Mouse (Mus musculus): ENCODE measurements around the gene Apba2. TPM values are rescaled to one million over a fixed set of nuclear protein-coding genes. Genes with fewer than 3 reads are reported as not detected.
A peak's percentile ranks its signal among the peaks of the same experiment; 100 is the strongest.

The Apba2 gene
- total RNA-seq, 2 experiments from 2014 or later = 249 to 253 TPM

GRCm38 (mm10) chr7:64694937-64695336, 193.4 kb downstream of the Apba2 start:
- no peak for DNase-seq (ENCODE audit: low spot score in 2 of 2)
- intact Hi-C loops (cut with DNase I) = no loop called here

- intact Hi-C loops (cut with DNase I) = no loop called here
- peak in 1 of 2 experiments; percentile 39 for DNase-seq (ENCODE audit: low spot score in 2 of 2)
Observed at GRCm38 (mm10) chr7:64696521-64697281, 195.2 kb downstream of the Apba2 start.

- no peak for DNase-seq (ENCODE audit: low spot score in 2 of 2)
- intact Hi-C loops (cut with DNase I) = no loop called here
Observed at GRCm38 (mm10) chr7:64697791-64698337, 196.4 kb downstream of the Apba2 start.

- intact Hi-C loops (cut with DNase I) = no loop called here
- no peak for DNase-seq (ENCODE audit: low spot score in 2 of 2)
Observed at GRCm38 (mm10) chr7:64704060-64704595, 202.6 kb downstream of the Apba2 start.

GRCm38 (mm10) chr7:64708176-64708575, 206.7 kb downstream of the Apba2 start:
- DNase-seq (ENCODE audit: low spot score in 2 of 2) = no peak
- intact Hi-C loops (cut with DNase I) = no loop called here

- no peak for DNase-seq (ENCODE audit: low spot score in 2 of 2)
- intact Hi-C loops (cut with DNase I) = no loop called here
Observed at GRCm38 (mm10) chr7:64709520-64710262, 208.2 kb downstream of the Apba2 start.

GRCm38 (mm10) chr7:64716286-64716685, 214.8 kb downstream of the Apba2 start:
- intact Hi-C loops (cut with DNase I) = no loop called here
- no peak for DNase-seq (ENCODE audit: low spot score in 2 of 2)

- no peak for DNase-seq (ENCODE audit: low spot score in 2 of 2)
- intact Hi-C loops (cut with DNase I) = no loop called here
Observed at GRCm38 (mm10) chr7:64723313-64723712, 221.8 kb downstream of the Apba2 start.

GRCm38 (mm10) chr7:64724409-64724808, 222.9 kb downstream of the Apba2 start:
- intact Hi-C loops (cut with DNase I) = no loop called here
- no peak for DNase-seq (ENCODE audit: low spot score in 2 of 2)

- intact Hi-C loops (cut with DNase I) = loop anchor here (5.0 kb wide), 1 partner anchor 224 kb away; the partner anchor contains the start of gene Apba2
- DNase-seq (ENCODE audit: low spot score in 2 of 2) = no peak
Observed at GRCm38 (mm10) chr7:64725967-64726695, 224.6 kb downstream of the Apba2 start.

- intact Hi-C loops (cut with DNase I) = loop anchor here (5.0 kb wide), 1 partner anchor 226 kb away; the partner anchor contains the start of gene Apba2
- peak in 1 of 2 experiments; percentile 51 for DNase-seq (ENCODE audit: low spot score in 2 of 2)
Observed at GRCm38 (mm10) chr7:64728181-64728591, 226.7 kb downstream of the Apba2 start.

- DNase-seq (ENCODE audit: low spot score in 2 of 2) = no peak
- intact Hi-C loops (cut with DNase I) = loop anchor here (5.0 kb wide), 1 partner anchor 227 kb away; the partner anchor contains the start of gene Apba2
Observed at GRCm38 (mm10) chr7:64728816-64729215, 227.3 kb downstream of the Apba2 start.

- peak; percentile 69 to 77 for DNase-seq (ENCODE audit: low spot score in 2 of 2)
- intact Hi-C loops (cut with DNase I) = loop anchor here (5.0 to 10.0 kb wide), 2 partner anchors 227 to 305 kb away; partner anchors contain the start of gene Apba2
Observed at GRCm38 (mm10) chr7:64729785-64730184, 228.3 kb downstream of the Apba2 start.

GRCm38 (mm10) chr7:64739131-64739530, 237.6 kb downstream of the Apba2 start:
- intact Hi-C loops (cut with DNase I) = loop anchor here (10.0 kb wide), 1 partner anchor 314 kb away; no protein-coding TSS in a partner anchor
- no peak for DNase-seq (ENCODE audit: low spot score in 2 of 2)

- DNase-seq (ENCODE audit: low spot score in 2 of 2) = peak; percentile 91 to 94
- intact Hi-C loops (cut with DNase I) = loop anchor here (5.0 kb wide), 3 partner anchors 239 to 574 kb away; partner anchors contain the start of genes Apba2, Mcee and Mphosph10
Observed at GRCm38 (mm10) chr7:64741333-64742307, 240.1 kb downstream of the Apba2 start.

- intact Hi-C loops (cut with DNase I) = loop anchor here (5.0 kb wide), 3 partner anchors 241 to 576 kb away; partner anchors contain the start of genes Apba2, Mcee and Mphosph10
Observed at GRCm38 (mm10) chr7:64743610-64744009, 242.1 kb downstream of the Apba2 start.

GRCm38 (mm10) chr7:64751465-64751864, 250.0 kb downstream of the Apba2 start:
- intact Hi-C loops (cut with DNase I) = no loop called here
- peak; percentile 68 to 83 for DNase-seq (ENCODE audit: low spot score in 2 of 2)

More at GRCm38 (mm10) chr7:64743610-64744009, 242.1 kb downstream of the Apba2 start:
- DNase-seq (ENCODE audit: low spot score in 2 of 2) = peak in 1 of 2 experiments; percentile 55

- DNase-seq (ENCODE audit: low spot score in 2 of 2) = peak; percentile 64 to 69
- intact Hi-C loops (cut with DNase I) = no loop called here
Observed at GRCm38 (mm10) chr7:64752133-64752532, 250.6 kb downstream of the Apba2 start.
